Mouse (Mus musculus) intestine, embryonic 14.5 days (tissue): Measurements from ENCODE around the gene Spata20. TPM values are rescaled to one million over a fixed set of nuclear protein-coding genes. Genes with fewer than 3 reads are reported as not detected.

Experiments used
- ATAC-seq: fragments of 200-750 bp; cut with Nextera tagmentation; replicated peaks from 2 replicates; pipeline ENCODE4 v1.8.0; 2017; ENCODE audit warnings: low read depth, moderate number of reproducible peaks, moderate TSS enrichment, moderate library complexity; ENCODE audit not compliant: low FRiP score, low TSS enrichment
- DNase-seq: peaks from one replicate; pipeline ENCODE4 v3.0.0-alpha.2; 2018; ENCODE audit warnings: low spot score
- H3K27ac ChIP-seq: fragments of 300-500 bp; sonication (generic); 2 replicates; pipeline ENCODE4 v1.5.1; 2014; ENCODE audit warnings: low read depth, mild to moderate bottlenecking, control low read depth
- H3K27me3 ChIP-seq: fragments of 300-500 bp; sonication (generic); replicated peaks from 2 replicates; pipeline ENCODE4 v1.6.1; 2014; ENCODE audit warnings: low read length, control low read depth; ENCODE audit not compliant: control insufficient read depth, insufficient read depth
- H3K36me3 ChIP-seq: fragments of 300-500 bp; sonication (generic); 2 replicates; pipeline ENCODE4 v1.6.1; 2014; ENCODE audit warnings: low read length, control low read depth; ENCODE audit not compliant: control insufficient read depth, insufficient read depth
- H3K4me1 ChIP-seq: fragments of 300-500 bp; sonication (generic); replicated peaks from 2 replicates; pipeline ENCODE4 v1.6.1; 2014; ENCODE audit warnings: low read length, control low read depth, mixed read lengths; ENCODE audit not compliant: control insufficient read depth, insufficient read depth
- H3K4me2 ChIP-seq: fragments of 300-500 bp; sonication (generic); 2 replicates; pipeline ENCODE4 v1.6.1; 2014; ENCODE audit warnings: low read length
- H3K4me3 ChIP-seq: fragments of 300-500 bp; sonication (generic); 2 replicates; pipeline ENCODE4 v1.5.1; 2014; ENCODE audit warnings: low read depth, low read length, control low read depth, mixed read lengths
- H3K9ac ChIP-seq: fragments of 300-500 bp; sonication (generic); 2 replicates; pipeline ENCODE4 v1.6.1; 2014; ENCODE audit warnings: mild to moderate bottlenecking, low read length
- H3K9me3 ChIP-seq: fragments of 300-500 bp; sonication (generic); 2 replicates; pipeline ENCODE4 v1.6.1; 2016; ENCODE audit warnings: low read length, control low read depth; ENCODE audit not compliant: control insufficient read depth
- WGBS: fragments of 180-500 bp; shearing (Covaris S2); extraction: QIAGEN DNeasy Blood & Tissue Kit; methylation state at CpG from one replicate; pipeline ENCODE4 v1.1.7; 2014; 5-methylcytosine and 5-hydroxymethylcytosine counted together
- polyA plus RNA-seq: library from polyadenylated mRNA; unstranded; fragments of >200 nt; fragmentation: Nextera tagmentation; extraction: Ambion mirVana; gene quantifications from 2 replicates; pipeline ENCODE4 v1.2.1, GENCODE M21; 2014

Gene Spata20
- polyA plus RNA-seq, 1 experiment from 2014 or later: 0.08 TPM

DNA sequence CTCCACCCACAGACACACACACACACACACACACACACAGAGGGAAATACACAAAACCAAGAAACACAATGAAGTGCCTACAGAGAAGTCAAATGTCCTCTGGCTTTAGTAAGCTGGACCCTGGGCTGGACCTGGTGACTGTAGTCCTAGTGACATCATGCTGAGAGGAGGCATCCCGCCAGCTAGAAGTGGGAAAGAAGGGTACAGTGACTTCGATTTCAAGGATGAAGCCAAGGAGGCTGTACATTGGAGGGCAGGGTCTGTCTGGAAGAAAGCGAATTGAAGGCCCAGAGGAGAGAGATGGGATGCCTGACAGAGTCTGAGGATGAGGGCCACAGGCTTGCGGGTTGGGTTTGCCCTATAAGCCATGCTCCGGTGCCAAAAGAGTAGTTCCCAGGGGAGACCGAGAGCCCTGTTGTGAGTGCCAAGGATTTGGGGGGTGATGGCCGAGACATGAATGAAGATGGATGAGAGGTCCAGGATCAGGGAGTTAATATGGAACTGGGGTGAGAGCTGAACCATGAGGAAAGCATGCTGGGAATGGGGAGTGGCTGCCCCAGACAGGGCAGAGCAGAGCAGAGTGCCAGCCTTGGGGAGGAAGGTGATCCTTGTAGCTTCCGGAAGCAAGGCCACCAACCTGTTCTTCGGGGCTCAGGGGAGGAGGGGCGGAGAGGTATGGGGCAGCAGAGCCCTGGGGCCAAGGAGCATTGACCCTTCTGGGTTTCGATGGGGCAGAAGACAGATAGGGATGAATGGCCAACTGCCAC is 3.0 kb upstream of the Spata20 start:
- Histone ChIP-seq H3K9me3 (no peaks in the 10 kb centered on the region), H3K9ac (no peak overlapping the region), H3K27me3 (no peaks in the 10 kb centered on the region), H3K4me3 (no peak overlapping the region), H3K4me1 (no peaks in the 10 kb centered on the region; the same call in 1 of the 2 replicates), H3K27ac (no peak overlapping the region), H3K36me3 (no peaks in the 10 kb centered on the region), H3K4me2 (no peak overlapping the region)
- ATAC-seq: no peak
- WGBS: 90% methylated on average over 11 of the region's 11 CpGs
- DNase-seq: no peak

DNA sequence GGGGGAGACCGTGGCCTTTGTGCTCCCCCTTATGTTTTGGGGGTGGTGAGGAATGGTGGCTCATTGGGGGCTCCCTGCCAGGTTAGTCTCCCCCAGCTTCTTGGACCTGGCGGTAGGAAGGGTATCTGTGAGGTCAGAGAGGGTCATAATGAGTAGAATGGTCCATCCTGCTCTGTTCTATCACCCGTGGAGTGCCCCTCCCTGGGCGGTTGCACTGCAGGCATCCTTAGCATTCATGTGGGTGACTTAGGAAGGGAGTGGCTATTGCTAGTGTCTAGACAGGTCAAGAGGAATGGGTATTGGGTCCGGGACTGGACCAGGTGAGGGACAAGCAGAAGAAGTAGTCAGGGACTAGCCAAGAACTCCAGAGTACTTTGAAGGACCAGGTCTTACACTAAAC is 756 bp downstream of the Spata20 start:
- no peak for DNase-seq
- no peak for ATAC-seq
- WGBS: 77% methylated on average over 5 of the region's 5 CpGs

DNA sequence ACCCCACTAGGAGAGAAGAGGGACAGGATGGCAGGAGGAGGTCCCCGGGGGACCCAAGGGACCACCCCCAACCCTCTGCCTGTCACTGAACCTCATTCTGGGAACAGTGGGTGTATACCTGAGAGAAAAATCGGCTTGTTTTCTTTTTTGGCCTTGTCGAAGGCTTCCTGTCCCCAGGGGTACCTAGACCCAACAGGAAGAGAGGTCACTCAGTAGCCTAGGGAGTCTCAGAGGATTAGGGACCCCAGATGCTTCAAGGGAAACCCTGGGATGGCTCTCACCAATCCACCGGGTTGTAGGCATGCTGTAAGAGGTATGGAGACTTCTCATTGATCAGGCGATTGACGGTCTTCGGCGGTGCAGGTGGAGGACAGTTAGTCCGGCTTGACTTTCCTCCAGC is 1.3 kb downstream of the Spata20 start:
- ATAC-seq: no peak
- WGBS: 83% methylated on average over 9 of the region's 9 CpGs
- no peak overlapping the region for H3K27ac ChIP-seq

More for the DNA sequence above, 756 bp downstream of the Spata20 start:
- Histone ChIP-seq H3K36me3 (no peaks in the 10 kb centered on the region), H3K27me3 (no peaks in the 10 kb centered on the region), H3K4me3 (no peak overlapping the region), H3K4me1 (no peaks in the 10 kb centered on the region), H3K4me2 (no peak overlapping the region), H3K27ac (no peak overlapping the region), H3K9me3 (no peaks in the 10 kb centered on the region), H3K9ac (no peak overlapping the region)

DNA sequence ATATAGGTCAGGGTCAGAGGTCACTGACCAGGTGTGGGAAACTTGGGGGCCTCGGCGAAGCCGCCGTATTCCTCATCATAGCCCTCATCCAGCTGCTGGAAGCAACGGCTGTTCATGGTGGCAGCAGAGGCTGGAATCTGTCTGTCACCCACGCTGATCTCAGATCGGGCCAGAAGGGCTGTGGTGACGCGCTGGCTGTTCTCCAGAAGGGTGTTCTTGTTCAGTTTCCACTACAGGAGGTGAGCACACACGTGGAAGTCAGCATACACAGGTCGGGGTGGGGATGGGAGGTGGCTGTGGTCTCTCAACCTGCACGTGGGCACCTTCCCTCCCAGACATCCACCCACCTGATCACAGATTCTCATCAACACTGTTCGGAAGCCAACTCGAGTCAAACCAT is 2.1 kb downstream of the Spata20 start:
- H3K27ac ChIP-seq: no peak overlapping the region
- no peaks in the 10 kb centered on the region for H3K36me3 ChIP-seq
- H3K9ac ChIP-seq: no peak overlapping the region
- ATAC-seq (no peak), DNase-seq (no peak)
- WGBS: 82% methylated on average over 14 of the region's 14 CpGs
- H3K9me3 ChIP-seq: no peaks in the 10 kb centered on the region
- no peaks in the 10 kb centered on the region for H3K27me3 ChIP-seq
- H3K4me2 ChIP-seq: no peak overlapping the region
- no peak overlapping the region for H3K4me3 ChIP-seq
- no peaks in the 10 kb centered on the region for H3K4me1 ChIP-seq

More for the DNA sequence above, 1.3 kb downstream of the Spata20 start:
- no peak overlapping the region for H3K4me3 ChIP-seq
- no peaks in the 10 kb centered on the region for H3K27me3 ChIP-seq
- no peaks in the 10 kb centered on the region for H3K9me3 ChIP-seq
- no peak overlapping the region for H3K9ac ChIP-seq
- DNase-seq: no peak
- no peaks in the 10 kb centered on the region for H3K36me3 ChIP-seq
- H3K4me2 ChIP-seq: no peak overlapping the region
- no peaks in the 10 kb centered on the region for H3K4me1 ChIP-seq

DNA sequence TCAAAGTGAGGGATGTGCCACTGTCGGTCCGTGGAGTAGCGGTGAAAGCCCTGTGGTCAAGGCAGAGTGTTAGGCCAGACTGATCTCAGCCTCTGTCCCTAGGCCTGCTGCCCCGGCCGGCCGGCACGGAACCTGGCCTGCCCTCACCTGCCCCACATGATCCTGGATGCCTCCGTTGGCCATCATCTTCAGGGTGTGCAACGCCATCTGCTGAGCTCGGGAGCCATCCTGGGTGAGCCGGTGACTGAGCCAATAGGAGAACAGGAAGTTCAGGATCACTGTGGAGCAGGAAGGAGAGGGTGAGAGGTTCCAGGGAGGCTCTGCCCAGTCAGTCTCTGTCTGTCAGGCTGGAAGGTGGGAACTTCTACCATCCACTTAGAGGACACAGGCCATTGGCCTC is 2.5 kb downstream of the Spata20 start:
- no peak for ATAC-seq
- WGBS: 70% methylated on average over 11 of the region's 11 CpGs
- no peak overlapping the region for H3K4me3 ChIP-seq

DNA sequence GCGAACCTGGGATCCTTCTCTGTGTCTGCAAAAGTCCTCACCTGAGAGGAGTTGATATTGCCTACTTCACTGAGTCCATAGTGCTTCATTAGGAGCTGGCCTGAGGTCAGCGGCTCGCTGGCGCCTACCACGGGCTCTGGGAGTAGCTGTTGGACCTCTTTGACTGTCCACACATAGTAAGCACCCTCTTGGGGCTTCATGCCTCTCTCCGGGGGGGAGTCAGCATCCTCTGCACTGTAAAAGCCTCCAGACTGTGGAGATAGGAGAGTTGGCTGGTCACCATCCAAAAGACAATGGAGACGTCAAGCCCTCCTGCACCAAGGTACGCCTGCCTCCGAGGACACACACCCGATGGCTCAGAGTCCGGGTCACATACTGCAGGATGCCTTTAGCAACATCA is 3.2 kb downstream of the Spata20 start:
- WGBS: 89% methylated on average over 11 of the region's 11 CpGs
- Histone ChIP-seq H3K9me3 (no peaks in the 10 kb centered on the region), H3K27me3 (peaks cover 3% of the 10 kb centered on the region; the same call in 1 of the 2 replicates), H3K27ac (no peak overlapping the region), H3K36me3 (no peaks in the 10 kb centered on the region), H3K4me1 (no peaks in the 10 kb centered on the region), H3K9ac (no peak overlapping the region), H3K4me2 (no peak overlapping the region), H3K4me3 (no peak overlapping the region)
- DNase-seq (no peak), ATAC-seq (no peak)

More for the DNA sequence above, 2.5 kb downstream of the Spata20 start:
- Histone ChIP-seq H3K4me2 (no peak overlapping the region), H3K9me3 (no peaks in the 10 kb centered on the region), H3K36me3 (no peaks in the 10 kb centered on the region), H3K27me3 (no peaks in the 10 kb centered on the region), H3K27ac (no peak overlapping the region), H3K9ac (no peak overlapping the region), H3K4me1 (no peaks in the 10 kb centered on the region)
- DNase-seq: no peak

DNA sequence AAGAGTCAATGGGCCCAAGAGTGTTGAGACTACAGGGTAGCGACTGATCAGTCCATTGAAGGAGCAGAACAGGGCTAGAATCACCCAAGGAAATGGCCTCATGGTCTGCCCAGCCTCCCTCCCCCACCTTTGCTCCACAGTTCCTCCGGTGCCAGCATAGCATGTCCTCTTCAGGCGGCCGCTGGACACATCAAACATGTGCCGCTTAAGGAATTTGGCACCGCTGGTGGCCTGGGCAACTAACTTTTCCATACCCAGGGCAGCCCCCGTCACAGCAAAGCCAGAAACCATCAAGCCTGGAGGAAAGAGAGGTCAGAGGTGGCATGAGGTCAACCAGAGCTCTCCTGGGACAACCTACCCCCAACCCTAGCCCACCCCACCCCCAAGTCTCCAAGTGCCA is 4.0 kb downstream of the Spata20 start:
- H3K4me2 ChIP-seq: no peak overlapping the region
- no peak overlapping the region for H3K4me3 ChIP-seq
- H3K9ac ChIP-seq: no peak overlapping the region
- WGBS: 91% methylated on average over 7 of the region's 7 CpGs
- no peaks in the 10 kb centered on the region for H3K36me3 ChIP-seq
- H3K27me3 ChIP-seq: peaks cover 10% of the 10 kb centered on the region; the same call in 1 of the 2 replicates
- no peak for DNase-seq
- H3K27ac ChIP-seq: no peak overlapping the region
- ATAC-seq: no peak
- H3K9me3 ChIP-seq: no peaks in the 10 kb centered on the region
- no peaks in the 10 kb centered on the region for H3K4me1 ChIP-seq

DNA sequence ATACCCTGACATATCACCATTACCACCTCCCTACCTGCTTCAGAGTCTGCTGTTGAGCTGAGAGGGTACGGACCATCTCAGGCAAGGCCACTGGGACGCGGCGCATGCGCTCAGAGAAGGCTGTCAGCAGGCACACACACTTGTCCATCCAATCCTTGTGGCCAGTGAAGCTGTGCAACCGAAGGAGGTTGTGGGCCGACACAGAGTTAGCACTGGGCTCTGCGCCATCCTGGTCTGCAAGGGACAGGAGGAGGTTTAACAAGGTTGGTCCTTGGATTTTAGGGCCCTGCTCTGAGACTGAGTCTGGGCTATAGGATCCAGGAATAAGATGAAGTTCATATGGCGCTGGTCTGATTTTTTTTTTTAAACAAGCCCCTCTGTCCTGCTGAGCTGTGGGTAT is 5.6 kb downstream of the Spata20 start:
- DNase-seq: no peak
- no peaks in the 10 kb centered on the region for H3K36me3 ChIP-seq
- H3K4me3 ChIP-seq: no peak overlapping the region
- H3K27ac ChIP-seq: no peak overlapping the region
- H3K9ac ChIP-seq: no peak overlapping the region
- ATAC-seq: no peak
- WGBS: 87% methylated on average over 9 of the region's 9 CpGs
- H3K27me3 ChIP-seq: peaks cover 24% of the 10 kb centered on the region
- no peaks in the 10 kb centered on the region for H3K4me1 ChIP-seq
- no peaks in the 10 kb centered on the region for H3K9me3 ChIP-seq
- no peak overlapping the region for H3K4me2 ChIP-seq

DNA sequence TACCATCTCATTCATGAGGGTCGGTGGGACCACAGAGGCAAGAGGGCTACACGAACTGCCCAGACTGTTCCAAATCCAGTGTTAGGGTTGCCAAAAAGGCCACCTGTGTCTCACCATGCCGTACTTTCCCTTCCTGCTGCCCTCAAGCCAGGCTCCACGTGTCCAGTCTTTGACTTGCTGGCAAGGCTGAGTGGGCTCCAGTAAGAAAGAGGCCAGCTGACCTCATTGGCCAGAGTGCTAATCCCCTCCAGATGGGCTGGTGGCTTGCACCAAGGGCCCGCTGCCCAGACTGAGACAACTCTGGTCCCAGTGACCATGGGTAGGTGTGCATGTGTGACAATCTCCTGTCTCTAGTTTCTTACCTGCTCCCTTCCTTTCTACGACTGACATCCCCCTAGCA is 8.3 kb downstream of the Spata20 start:
- Histone ChIP-seq H3K9me3 (no peaks in the 10 kb centered on the region), H3K27me3 (peaks cover 42% of the 10 kb centered on the region), H3K4me3 (no peak overlapping the region), H3K36me3 (no peaks in the 10 kb centered on the region), H3K9ac (no peak overlapping the region), H3K4me2 (no peak overlapping the region), H3K4me1 (0 out of 2 replicates have a peak, but pooled peaks cover 8% of the 10 kb centered on the region), H3K27ac (no peak overlapping the region)
- DNase-seq (no peak), ATAC-seq (no peak)
- 76% methylated on average over 6 of the region's 6 CpGs for WGBS
